Mouse (Mus musculus): Measurements from ENCODE around the gene Rab40c.

DNA sequence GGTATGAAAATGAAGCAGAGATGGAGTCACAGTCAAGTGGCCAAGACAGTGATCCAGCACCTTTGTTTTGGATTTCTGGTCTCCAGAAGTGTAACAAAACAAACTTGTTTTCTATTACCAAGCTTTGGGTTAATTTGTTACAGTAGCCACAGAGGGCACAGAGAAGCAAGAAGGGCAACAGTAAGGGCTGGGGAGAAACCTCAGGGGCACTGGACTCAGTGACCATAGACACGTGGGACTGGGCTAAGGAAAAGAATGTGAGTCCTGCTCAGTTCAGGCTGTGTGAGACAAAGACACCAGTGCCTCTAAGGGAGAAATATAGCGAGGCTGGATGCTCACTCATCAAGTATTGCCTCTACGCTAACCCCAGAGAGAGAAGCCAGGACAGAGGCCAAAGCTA is 46.9 kb downstream of the Rab40c start:
- TF ChIP-seq CTCF (IDR thresholded peaks at IDR 0.05; ENCODE audit: insufficient read depth, low read depth, low read length) (no peak), POLR2A (IDR thresholded peaks at IDR 0.05; ENCODE audit: insufficient read depth, low read depth, low read length) (no peak)

Data from olfactory bulb, adult 2 months (tissue).